Mouse (Mus musculus) embryonic fibroblast, embryonic 13.5 days (primary cell): ENCODE measurements at regions not wholly inside any gene's neighbourhood (a gene's known extent, or its start where the extent isn't known, plus 50 kb on each side); places are given as distances from the start of the nearest gene placed in this dataset.

Experiments
- CTCF ChIP-seq: IDR thresholded peaks from 2 replicates; pipeline ENCODE4 v1.5.1; 2011; ENCODE audit warnings: mild to moderate bottlenecking, control low read depth, low read length, moderate library complexity, borderline replicate concordance; ENCODE audit not compliant: insufficient read depth
- POLR2A ChIP-seq: IDR thresholded peaks from 2 replicates; pipeline ENCODE4 v1.6.1; 2011; ENCODE audit warnings: low read depth, mild to moderate bottlenecking, control low read depth, low read length, moderate library complexity

DNA sequence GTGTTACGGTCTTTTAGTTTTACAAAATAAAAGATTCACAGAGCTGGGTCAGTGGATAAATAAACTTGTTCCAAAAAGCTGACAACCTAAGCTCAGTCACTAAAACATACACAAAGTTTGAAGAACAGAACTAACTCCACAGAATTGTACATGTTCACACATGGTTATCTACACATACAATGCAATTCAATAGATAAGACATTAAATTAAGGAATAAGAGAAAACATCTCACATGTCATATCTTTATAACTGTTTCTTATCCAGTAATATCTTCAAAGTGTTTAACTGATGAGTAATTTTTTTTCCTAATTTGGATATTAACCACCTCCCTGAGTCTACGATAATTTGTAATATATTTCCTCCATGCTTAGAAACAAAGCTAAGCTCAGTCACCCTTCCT lies 625.5 kb downstream of the Kcnj2 start:
- TF ChIP-seq CTCF, result no peak
- TF ChIP-seq POLR2A, result no peak
